Mouse (Mus musculus) midbrain, postnatal 0 days (tissue): ENCODE data around the gene Wnt5b. TPM values are rescaled to one million over a fixed set of nuclear protein-coding genes. Genes with fewer than 3 reads are reported as not detected.

ENCODE experiments used
- ATAC-seq: fragments of 200-750 bp; cut with Nextera tagmentation; 2 replicates; pipeline ENCODE4 v1.8.0; 2017; ENCODE audit warnings: moderate number of reproducible peaks, mild to moderate bottlenecking, moderate TSS enrichment, moderate library complexity; ENCODE audit not compliant: low FRiP score
- DNase-seq: peaks from one replicate; pipeline ENCODE4 v3.0.0-alpha.2; 2015; ENCODE audit warnings: low spot score
- H3K27ac ChIP-seq: fragments of 300-500 bp; sonication (generic); 2 replicates; pipeline ENCODE4 v1.5.1; 2014; ENCODE audit warnings: low read depth, mild to moderate bottlenecking, low read length, mixed read lengths
- H3K27me3 ChIP-seq: fragments of 300-500 bp; sonication (generic); 2 replicates; pipeline ENCODE4 v1.6.1; 2014; ENCODE audit warnings: low read length, control low read depth, mixed read lengths; ENCODE audit not compliant: insufficient read depth
- H3K36me3 ChIP-seq: fragments of 300-500 bp; sonication (generic); 2 replicates; pipeline ENCODE4 v1.6.1; 2014; ENCODE audit warnings: low read length, control low read depth, mixed read lengths; ENCODE audit not compliant: insufficient read depth
- H3K4me1 ChIP-seq: fragments of 300-500 bp; sonication (generic); 2 replicates; pipeline ENCODE4 v1.6.1; 2014; ENCODE audit warnings: mild to moderate bottlenecking, control low read depth, antibody characterized with exemption, low read length, mixed read lengths; ENCODE audit not compliant: insufficient read depth
- H3K4me2 ChIP-seq: fragments of 300-500 bp; sonication (generic); 2 replicates; pipeline ENCODE4 v1.6.1; 2014; ENCODE audit warnings: low read depth, mild to moderate bottlenecking, low read length, mixed read lengths; ENCODE audit not compliant: poor library complexity, severe bottlenecking
- H3K4me3 ChIP-seq: fragments of 300-500 bp; sonication (generic); 2 replicates; pipeline ENCODE4 v1.5.1; 2014; ENCODE audit warnings: low read depth, mild to moderate bottlenecking, low read length, moderate library complexity
- H3K9ac ChIP-seq: fragments of 300-500 bp; sonication (generic); replicated peaks from 2 replicates; pipeline ENCODE4 v1.6.1; 2014; ENCODE audit warnings: mild to moderate bottlenecking, low read length, moderate library complexity, mixed read lengths; ENCODE audit not compliant: poor library complexity, severe bottlenecking
- H3K9me3 ChIP-seq: fragments of 300-500 bp; sonication (generic); 2 replicates; pipeline ENCODE4 v1.6.1; 2016; ENCODE audit warnings: low read length, control low read depth
- CTCF ChIP-seq: IDR thresholded peaks from 2 replicates; pipeline ENCODE4 v1.5.1; 2016; ENCODE audit warnings: antibody characterized with exemption, mild to moderate bottlenecking
- WGBS: fragments of 180-500 bp; shearing (Covaris S2); extraction: QIAGEN DNeasy Blood & Tissue Kit; methylation state at CpG from one replicate; pipeline ENCODE4 v1.1.7; 2014; 5-methylcytosine and 5-hydroxymethylcytosine counted together
- polyA plus RNA-seq: library from polyadenylated mRNA; unstranded; fragments of >200 nt; fragmentation: Nextera tagmentation; extraction: Ambion mirVana; gene quantifications from 2 replicates; pipeline ENCODE4 v1.2.1, GENCODE M21; 2015
- total RNA-seq: library from RNA; depleted of rRNA; stranded (reverse); fragments of >200 nt; gene quantifications from 2 replicates; pipeline ENCODE4 v1.2.3, GENCODE M21; 2014

Gene Wnt5b
- total and polyA plus RNA-seq, 2 experiments from 2014 or later: 1.6 to 2.1 TPM

DNA sequence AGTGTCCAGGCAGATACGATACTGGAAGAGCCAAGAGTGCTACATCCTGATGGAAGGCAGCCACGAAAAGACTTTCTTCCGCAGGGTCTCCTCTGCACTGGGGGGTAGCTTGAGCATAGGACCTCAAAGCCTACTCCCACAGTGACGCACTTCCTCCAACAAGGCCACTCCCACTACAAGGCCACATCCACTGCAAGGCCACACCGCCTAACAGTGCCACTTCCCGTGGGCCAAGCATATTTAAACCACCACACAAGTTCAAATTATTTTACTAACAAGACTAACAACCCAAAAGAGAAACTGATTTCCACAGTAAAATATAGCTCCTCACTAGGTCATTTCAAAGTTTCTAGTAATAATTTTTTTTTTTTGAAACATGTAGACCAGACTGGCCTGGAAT, 35.9 kb downstream of the Wnt5b start:
- no peak for DNase-seq
- Histone ChIP-seq H3K27ac (no peak overlapping the region), H3K9me3 (no peaks in the 10 kb centered on the region), H3K36me3 (no peaks in the 10 kb centered on the region), H3K4me1 (no peaks in the 10 kb centered on the region), H3K4me2 (no peak overlapping the region), H3K4me3 (no peak overlapping the region), H3K27me3 (no peaks in the 10 kb centered on the region), H3K9ac (no peak overlapping the region)
- no peak for ATAC-seq
- WGBS: 92% methylated on average over 6 of the region's 6 CpGs
- TF ChIP-seq CTCF: no peak

DNA sequence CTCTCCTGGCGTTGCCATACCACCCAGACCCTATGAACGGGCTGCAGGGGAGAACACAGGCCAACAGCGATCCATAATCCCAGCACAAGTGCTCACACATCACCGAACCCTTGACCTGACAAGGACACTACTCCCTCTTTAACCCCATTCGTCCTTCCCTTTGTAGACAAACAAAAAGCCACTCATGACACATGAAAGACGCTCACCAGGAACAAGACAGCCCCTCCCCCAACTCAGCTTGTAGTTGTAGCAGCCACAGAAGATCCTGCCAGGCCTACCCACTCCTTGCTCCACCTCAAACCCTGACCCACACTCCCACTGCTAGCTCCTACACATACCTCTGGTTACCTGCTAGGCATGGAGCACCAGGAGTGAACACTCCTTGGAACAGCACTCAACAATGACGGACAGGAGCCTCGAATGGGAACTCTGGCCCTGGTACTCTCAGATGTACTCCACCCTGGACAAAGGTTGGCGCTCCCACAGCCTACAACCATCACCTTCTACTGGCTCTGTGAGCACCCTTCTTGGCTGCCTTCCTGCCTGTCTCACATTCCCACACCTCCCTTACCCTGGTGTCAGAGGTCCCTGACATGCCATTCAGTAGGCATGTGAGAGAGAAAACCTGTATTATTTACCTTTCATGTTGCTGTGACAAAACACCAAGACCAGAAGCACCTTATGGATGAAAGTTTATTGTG, 38.5 kb downstream of the Wnt5b start:
- Histone ChIP-seq H3K27me3 (no peaks in the 10 kb centered on the region), H3K4me3 (no peak overlapping the region), H3K27ac (no peak overlapping the region), H3K9me3 (no peaks in the 10 kb centered on the region), H3K9ac (no peak overlapping the region), H3K4me2 (no peak overlapping the region), H3K36me3 (no peaks in the 10 kb centered on the region), H3K4me1 (no peaks in the 10 kb centered on the region)
- DNase-seq (no peak), ATAC-seq (no peak)
- 68% methylated on average over 9 of the region's 9 CpGs for WGBS
- no peak for TF ChIP-seq CTCF

DNA sequence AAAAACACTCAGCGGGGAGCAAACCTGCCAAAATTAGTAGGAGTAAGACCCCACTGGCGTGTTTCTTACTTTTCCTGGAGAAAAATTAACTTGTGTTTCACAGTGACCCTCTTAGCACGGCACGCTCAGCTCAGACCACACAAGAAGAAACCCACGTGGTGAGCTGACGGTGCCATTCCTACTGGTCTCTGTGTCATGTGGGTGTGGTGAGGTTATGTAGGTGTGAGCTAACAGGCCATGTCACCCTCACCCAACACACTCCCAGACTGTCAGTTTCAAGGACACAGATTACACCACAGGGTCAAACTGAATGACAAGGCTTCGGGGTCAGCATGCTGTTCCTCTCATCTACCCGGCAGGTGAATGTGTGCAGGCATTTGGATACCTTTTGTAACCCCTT, 39.4 kb downstream of the Wnt5b start:
- Histone ChIP-seq H3K36me3 (no peaks in the 10 kb centered on the region), H3K4me1 (no peaks in the 10 kb centered on the region), H3K27me3 (no peaks in the 10 kb centered on the region), H3K9me3 (no peaks in the 10 kb centered on the region), H3K4me3 (no peak overlapping the region), H3K4me2 (no peak overlapping the region), H3K9ac (no peak overlapping the region), H3K27ac (no peak overlapping the region)
- 89% methylated on average over 8 of the region's 8 CpGs for WGBS
- TF ChIP-seq CTCF: no peak
- DNase-seq: no peak
- no peak for ATAC-seq

DNA sequence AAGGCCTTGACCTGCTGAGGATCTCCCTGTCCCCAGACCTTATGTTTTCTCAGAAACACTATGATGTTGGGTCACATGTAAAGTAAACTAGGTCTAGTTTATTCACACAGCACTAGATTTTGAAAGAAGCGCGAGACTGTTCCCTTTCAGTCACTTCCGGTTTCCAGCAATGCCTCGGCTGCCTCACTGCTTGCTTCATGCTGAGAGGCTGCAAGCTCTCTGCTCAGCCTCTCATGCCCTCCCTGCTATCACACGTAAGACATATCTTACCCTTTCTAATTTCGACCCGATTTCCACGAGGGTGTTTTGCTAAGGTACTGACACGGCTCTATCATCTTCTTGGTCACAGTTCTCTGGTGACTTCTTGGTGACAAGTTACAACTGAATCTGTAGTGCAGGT, 42.1 kb downstream of the Wnt5b start:
- no peak for TF ChIP-seq CTCF
- Histone ChIP-seq H3K36me3 (no peaks in the 10 kb centered on the region), H3K4me2 (no peak overlapping the region), H3K9ac (no peak overlapping the region), H3K27me3 (no peaks in the 10 kb centered on the region), H3K9me3 (no peaks in the 10 kb centered on the region), H3K4me1 (no peaks in the 10 kb centered on the region), H3K27ac (no peak overlapping the region), H3K4me3 (no peak overlapping the region)
- DNase-seq: no peak
- WGBS: 47% methylated on average over 9 of the region's 9 CpGs
- ATAC-seq: no peak

DNA sequence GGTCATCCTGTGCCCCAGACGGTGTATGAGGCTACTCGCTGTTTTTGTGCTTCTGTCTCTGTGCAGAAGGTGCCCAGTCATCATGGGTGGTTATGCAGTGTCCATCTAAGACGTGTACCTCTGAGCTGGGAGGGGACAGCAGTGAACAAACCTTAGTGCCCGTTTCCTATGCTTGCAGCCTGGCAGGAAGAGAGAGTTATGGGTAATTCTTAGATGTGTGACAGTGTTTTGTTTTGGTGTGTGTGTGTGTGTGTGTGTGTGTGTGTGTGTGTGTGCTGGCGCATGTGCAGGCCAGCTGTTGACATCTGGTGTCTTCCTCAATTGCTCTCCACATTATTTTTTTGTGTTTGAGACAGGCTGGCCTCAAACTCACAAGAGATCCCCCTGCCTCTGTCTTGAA, 44.1 kb downstream of the Wnt5b start:
- no peaks in the 10 kb centered on the region for H3K4me1 ChIP-seq
- TF ChIP-seq CTCF: no peak
- no peak overlapping the region for H3K9ac ChIP-seq
- 65% methylated on average over 5 of the region's 5 CpGs for WGBS
- H3K36me3 ChIP-seq: no peaks in the 10 kb centered on the region
- no peak overlapping the region for H3K4me2 ChIP-seq
- H3K4me3 ChIP-seq: no peak overlapping the region
- DNase-seq (no peak), ATAC-seq (no peak)
- H3K9me3 ChIP-seq: no peaks in the 10 kb centered on the region
- H3K27me3 ChIP-seq: no peaks in the 10 kb centered on the region
- H3K27ac ChIP-seq: no peak overlapping the region

DNA sequence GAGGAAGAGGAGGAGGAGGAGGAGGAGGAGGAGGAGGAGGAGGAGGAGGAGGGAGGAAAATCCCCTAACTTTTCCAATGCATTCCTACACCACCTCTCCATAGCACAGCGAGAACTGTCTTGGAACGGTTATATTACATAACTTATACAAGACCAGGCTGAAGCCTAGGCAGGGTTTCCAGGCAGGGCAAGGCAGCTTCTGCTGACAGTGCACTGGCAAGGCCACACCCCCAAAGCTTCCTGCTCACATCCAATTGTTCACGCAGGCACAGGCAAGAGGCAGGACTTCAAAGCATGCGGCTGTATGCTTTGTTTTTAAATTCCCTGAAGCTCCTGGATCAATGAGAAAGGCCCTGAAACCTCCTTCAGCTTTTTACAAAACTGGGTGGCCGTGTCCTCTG, 44.9 kb downstream of the Wnt5b start:
- WGBS: 11% methylated on average over 5 of the region's 5 CpGs
- DNase-seq: no peak
- Histone ChIP-seq H3K36me3 (no peaks in the 10 kb centered on the region), H3K9me3 (no peaks in the 10 kb centered on the region), H3K4me1 (no peaks in the 10 kb centered on the region), H3K9ac (no peak overlapping the region), H3K4me3 (no peak overlapping the region), H3K27me3 (no peaks in the 10 kb centered on the region), H3K27ac (no peak overlapping the region), H3K4me2 (no peak overlapping the region)
- no peak for TF ChIP-seq CTCF
- no peak for ATAC-seq
